Mouse (Mus musculus) liver, embryonic 12.5 days (tissue): ENCODE data around the gene Gdf11. TPM values are rescaled to one million over a fixed set of nuclear protein-coding genes. Genes with fewer than 3 reads are reported as not detected.

ENCODE experiments used
- ATAC-seq: fragments of 200-750 bp; cut with Nextera tagmentation; 2 replicates; pipeline ENCODE4 v1.8.0; 2017; ENCODE audit warnings: moderate number of reproducible peaks, mild to moderate bottlenecking, moderate library complexity
- H3K27ac ChIP-seq: fragments of 300-500 bp; sonication (generic); 2 replicates; pipeline ENCODE4 v1.5.1; 2016; ENCODE audit warnings: mild to moderate bottlenecking
- H3K27me3 ChIP-seq: fragments of 300-500 bp; sonication (generic); replicated peaks from 2 replicates; pipeline ENCODE4 v1.6.1; 2016; ENCODE audit warnings: mild to moderate bottlenecking, moderate library complexity
- H3K36me3 ChIP-seq: fragments of 300-500 bp; sonication (generic); 2 replicates; pipeline ENCODE4 v1.6.1; 2016; ENCODE audit warnings: mild to moderate bottlenecking, moderate library complexity
- H3K4me1 ChIP-seq: fragments of 300-500 bp; sonication (generic); 2 replicates; pipeline ENCODE4 v1.6.1; 2016
- H3K4me2 ChIP-seq: fragments of 300-500 bp; sonication (generic); 2 replicates; pipeline ENCODE4 v1.6.1; 2016; ENCODE audit warnings: mild to moderate bottlenecking, moderate library complexity
- H3K4me3 ChIP-seq: fragments of 300-500 bp; sonication (generic); 2 replicates; pipeline ENCODE4 v1.5.1; 2016; ENCODE audit warnings: mild to moderate bottlenecking, moderate library complexity
- H3K9ac ChIP-seq: fragments of 300-500 bp; sonication (generic); 2 replicates; pipeline ENCODE4 v1.6.1; 2016; ENCODE audit warnings: mild to moderate bottlenecking, moderate library complexity
- H3K9me3 ChIP-seq: fragments of 300-500 bp; sonication (generic); replicated peaks from 2 replicates; pipeline ENCODE4 v1.6.1; 2016; ENCODE audit warnings: mild to moderate bottlenecking, moderate library complexity
- WGBS: fragments of 180-500 bp; shearing (Covaris S2); methylation state at CpG from one replicate; pipeline ENCODE4 v1.1.7; 2016; ENCODE audit not compliant: insufficient replicate concordance; 5-methylcytosine and 5-hydroxymethylcytosine counted together
- polyA plus RNA-seq: library from polyadenylated mRNA; unstranded; fragments of >200 nt; fragmentation: Nextera tagmentation; extraction: Ambion mirVana; gene quantifications from 2 replicates; pipeline ENCODE4 v1.2.1, GENCODE M21; 2016

Gene Gdf11
- polyA plus RNA-seq, 1 experiment from 2014 or later, result 1.9 TPM

DNA sequence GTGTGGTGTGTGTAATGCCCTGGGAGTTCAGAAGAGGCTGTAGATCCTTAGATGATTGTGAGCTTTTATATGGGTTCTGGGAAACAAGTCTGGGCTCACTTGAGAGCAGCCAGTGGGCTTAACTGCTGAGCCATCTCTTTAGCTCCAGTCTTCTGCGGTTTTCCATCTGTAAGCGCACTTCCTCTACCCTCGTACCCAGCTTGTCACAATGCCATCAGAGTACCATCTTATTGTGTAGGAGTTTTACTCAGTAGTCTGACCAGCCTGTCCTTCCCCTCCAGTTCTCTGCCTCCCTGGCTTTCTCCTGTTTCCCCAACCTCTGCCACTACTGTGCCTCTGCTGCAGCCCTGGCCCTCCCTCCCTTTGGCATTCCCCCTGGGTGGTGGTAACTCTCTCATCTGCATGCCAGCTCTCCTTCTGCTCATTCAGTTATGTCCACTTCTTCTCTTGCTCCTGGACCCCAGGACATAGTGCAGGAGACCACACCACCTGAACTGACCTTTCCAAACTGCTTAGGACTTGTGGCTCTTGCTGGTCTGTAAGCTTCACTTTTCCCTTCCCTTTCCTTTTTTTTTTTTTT lies 11.0 kb upstream of the Gdf11 start:
- no peak overlapping the region for H3K27ac ChIP-seq
- no peak overlapping the region for H3K9ac ChIP-seq
- ATAC-seq, result no peak
- no peaks in the 10 kb centered on the region for H3K36me3 ChIP-seq
- no peak overlapping the region for H3K4me2 ChIP-seq
- peaks cover 6% of the 10 kb centered on the region for H3K27me3 ChIP-seq
- peaks cover 12% of the 10 kb centered on the region; the same call in 1 of the 2 replicates for H3K4me1 ChIP-seq
- 54% methylated on average over 3 of the region's 3 CpGs for WGBS
- H3K4me3 ChIP-seq, result no peak overlapping the region
- no peaks in the 10 kb centered on the region for H3K9me3 ChIP-seq

DNA sequence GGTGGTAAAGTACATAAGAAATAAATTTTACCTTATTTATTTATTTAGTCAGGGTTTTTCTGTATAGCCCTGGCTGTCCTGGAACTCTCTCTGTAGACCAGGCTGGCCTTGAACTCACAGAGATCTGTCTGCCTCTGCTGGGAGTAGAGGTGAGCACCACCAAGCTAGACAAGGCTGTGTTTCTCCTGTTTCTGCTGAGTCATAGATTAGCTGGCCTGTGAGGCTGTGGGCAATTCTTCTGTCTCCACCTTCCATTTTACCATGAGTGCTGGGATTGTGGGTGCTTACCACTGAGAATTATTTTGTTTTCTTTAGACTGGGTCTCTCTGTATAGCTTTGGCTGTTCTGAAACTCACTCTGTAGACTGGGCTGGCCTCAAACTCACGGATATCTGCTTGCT lies 9.9 kb upstream of the Gdf11 start:
- Histone ChIP-seq H3K27ac (no peak overlapping the region), H3K4me2 (no peak overlapping the region), H3K36me3 (no peaks in the 10 kb centered on the region), H3K9me3 (no peaks in the 10 kb centered on the region), H3K9ac (no peak overlapping the region), H3K4me1 (peaks cover 12% of the 10 kb centered on the region; the same call in 1 of the 2 replicates), H3K4me3 (no peak overlapping the region), H3K27me3 (peaks cover 16% of the 10 kb centered on the region)
- peak; percentile 33; the same call in 1 of the 2 replicates for ATAC-seq
- 46% methylated on average over 1 of the region's 1 CpGs for WGBS

DNA sequence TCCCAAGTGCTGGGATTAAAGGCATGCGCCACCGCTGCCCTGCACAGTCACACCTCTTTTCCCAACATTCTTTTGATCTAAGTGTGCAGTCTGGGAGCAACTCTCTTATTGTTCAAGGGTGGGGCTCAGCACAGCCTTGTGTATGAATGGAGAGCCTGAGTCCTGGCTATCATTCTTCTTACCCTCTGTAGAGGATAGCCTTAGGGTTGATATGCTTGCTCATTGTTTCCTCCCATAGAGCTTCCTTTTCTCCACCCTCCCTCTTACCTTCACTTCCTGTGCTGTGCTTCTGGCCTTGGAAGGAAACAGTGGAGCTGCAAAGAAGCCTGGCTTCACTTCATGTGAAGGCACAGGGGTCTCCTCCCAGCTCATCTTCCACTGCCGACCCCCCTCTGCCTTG lies 9.2 kb upstream of the Gdf11 start, which contains the start of gene Cd63:
Cd63 (plus strand) TSS at position 292 of the 400 bp plus-strand sequence.
- H3K9me3 ChIP-seq, result no peaks in the 10 kb centered on the region
- 72% methylated on average over 3 of the region's 3 CpGs for WGBS
- H3K4me1 ChIP-seq, result peaks cover 16% of the 10 kb centered on the region; the same call in 1 of the 2 replicates
- no peak within 1 kb of the TSS for H3K9ac ChIP-seq
- H3K4me2 ChIP-seq, result no peak within 1 kb of the TSS
- no peak for ATAC-seq
- no peak within 1 kb of the TSS for H3K27ac ChIP-seq
- H3K27me3 ChIP-seq, result peaks cover 24% of the 10 kb centered on the region
- no peak within 1 kb of the TSS for H3K4me3 ChIP-seq
- no peaks in the 10 kb centered on the region for H3K36me3 ChIP-seq

DNA sequence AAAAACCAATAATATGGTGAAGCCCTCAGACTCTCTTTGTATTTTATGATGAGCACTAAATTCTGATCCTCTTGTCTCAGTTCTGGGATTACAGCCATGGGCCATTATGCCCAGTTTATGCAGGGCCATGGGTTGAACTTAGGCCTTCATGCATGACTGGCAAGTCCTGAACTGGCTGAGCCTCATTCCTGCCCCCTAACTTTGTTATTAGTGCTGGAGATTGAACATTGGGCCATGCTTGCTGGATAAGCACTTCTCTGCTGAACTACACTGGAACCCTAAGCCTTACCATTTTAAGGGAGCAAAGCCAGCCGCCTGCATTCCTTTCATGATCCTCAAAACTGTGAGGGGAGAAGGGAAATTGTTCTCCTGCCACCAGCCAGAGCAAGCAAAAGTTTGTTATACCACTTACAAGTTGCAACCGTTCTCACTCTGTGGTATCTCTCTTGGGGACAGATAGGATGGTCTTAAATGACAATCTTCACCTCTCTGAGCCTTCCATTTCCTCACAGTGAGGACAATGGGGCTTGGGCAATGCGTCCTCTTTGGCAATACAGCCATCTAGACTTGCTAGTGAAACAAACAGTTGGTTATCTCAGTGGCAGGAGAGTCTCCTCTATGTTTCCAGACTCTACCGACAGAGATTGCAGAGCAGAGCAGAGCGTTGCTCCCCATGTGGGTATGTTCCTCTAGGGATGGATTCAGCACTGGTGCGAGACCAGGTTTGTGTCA lies 8.4 kb upstream of the Gdf11 start:
- Histone ChIP-seq H3K4me2 (no peak overlapping the region), H3K4me3 (no peak overlapping the region), H3K27ac (no peak overlapping the region), H3K9me3 (no peaks in the 10 kb centered on the region), H3K9ac (no peak overlapping the region), H3K27me3 (peaks cover 31% of the 10 kb centered on the region), H3K4me1 (peaks cover 20% of the 10 kb centered on the region), H3K36me3 (no peaks in the 10 kb centered on the region)
- WGBS, result 47% methylated on average over 6 of the region's 6 CpGs
- no peak for ATAC-seq

DNA sequence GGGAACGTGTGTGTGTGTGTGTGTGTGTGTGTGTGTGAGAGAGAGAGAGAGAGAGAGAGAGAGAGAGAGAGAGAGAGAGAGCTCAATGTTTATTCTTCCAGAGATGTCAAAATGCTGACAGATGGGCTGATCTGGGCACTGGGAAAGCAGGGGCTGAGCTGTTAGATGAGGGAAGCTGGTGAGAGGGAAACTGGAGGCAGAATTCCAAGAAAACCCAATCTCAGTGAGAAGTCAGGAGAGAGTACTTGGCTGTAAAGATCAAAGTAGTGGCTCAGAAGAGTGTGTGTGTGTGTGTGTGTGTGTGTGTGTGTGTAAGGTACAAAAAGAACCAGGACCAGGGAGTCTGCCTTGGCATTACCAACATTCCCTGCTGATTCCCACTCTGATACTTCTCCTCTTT lies 6.0 kb upstream of the Gdf11 start:
- Histone ChIP-seq H3K9me3 (no peaks in the 10 kb centered on the region), H3K36me3 (no peaks in the 10 kb centered on the region), H3K4me1 (peaks cover 20% of the 10 kb centered on the region), H3K27ac (no peak overlapping the region), H3K9ac (no peak overlapping the region), H3K27me3 (peaks cover 56% of the 10 kb centered on the region), H3K4me2 (no peak overlapping the region), H3K4me3 (no peak overlapping the region)
- ATAC-seq, result no peak
- 11% methylated on average over 1 of the region's 1 CpGs for WGBS

DNA sequence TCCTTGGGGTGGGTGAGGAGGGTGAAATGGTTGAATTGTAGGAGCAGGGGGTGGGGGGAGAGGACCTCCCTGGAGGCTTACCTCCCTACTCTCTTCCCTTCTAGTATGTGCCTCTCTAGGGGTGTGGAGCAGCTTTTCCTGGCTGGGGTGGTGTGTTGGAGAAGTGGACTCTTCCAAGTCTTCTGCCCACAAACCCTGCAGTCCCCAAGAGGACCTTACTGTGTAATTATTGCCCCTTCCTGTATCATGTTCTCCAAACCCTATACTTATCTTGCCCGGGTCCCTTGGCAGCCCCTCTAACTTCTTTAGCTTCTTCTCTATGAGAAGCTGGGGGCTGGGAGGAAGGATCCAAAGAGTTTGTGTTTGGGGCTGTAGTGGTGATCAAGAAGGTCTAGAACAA lies 5.3 kb upstream of the Gdf11 start:
- Histone ChIP-seq H3K4me1 (peaks cover 20% of the 10 kb centered on the region), H3K27me3 (peaks cover 62% of the 10 kb centered on the region), H3K9ac (no peak overlapping the region), H3K27ac (no peak overlapping the region), H3K36me3 (no peaks in the 10 kb centered on the region), H3K4me3 (no peak overlapping the region), H3K4me2 (no peak overlapping the region), H3K9me3 (no peaks in the 10 kb centered on the region)
- ATAC-seq, result no peak
- WGBS, result 44% methylated on average over 1 of the region's 1 CpGs

DNA sequence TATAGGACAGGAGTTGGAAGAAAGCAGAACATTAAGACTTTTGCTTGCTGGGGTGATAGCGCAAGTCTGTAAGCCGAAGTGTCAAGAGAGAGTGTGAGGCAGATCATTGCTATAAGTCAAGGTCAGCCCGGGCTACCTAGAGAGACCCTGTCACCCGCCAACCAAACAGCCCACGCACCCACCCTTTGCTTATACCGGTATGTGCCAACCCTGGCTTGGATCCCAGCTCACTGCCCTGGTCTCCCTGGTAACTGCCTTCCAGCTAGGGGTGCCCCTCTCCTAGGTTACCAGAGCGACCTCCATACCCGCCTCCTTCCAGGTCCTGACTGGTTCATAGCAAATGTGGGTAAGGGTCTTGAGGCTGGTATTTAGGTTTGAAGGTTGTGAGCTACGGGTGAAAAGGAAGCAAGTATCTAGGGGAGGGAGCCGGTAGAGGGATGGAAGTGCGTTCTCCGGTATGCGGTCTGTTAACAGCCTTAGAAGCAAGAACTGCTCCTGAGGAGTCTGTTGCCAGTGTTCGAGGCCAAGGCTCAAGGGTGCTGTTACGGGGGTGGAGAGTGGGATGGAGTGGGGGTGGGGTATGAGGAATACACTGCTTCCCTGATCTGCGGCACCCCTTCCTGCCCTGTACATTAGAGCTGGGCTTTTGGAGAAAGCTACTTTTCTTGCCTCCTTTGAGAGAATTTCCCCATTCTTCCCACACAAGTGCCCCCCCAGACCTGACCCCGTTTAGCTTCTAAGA lies 4.6 kb upstream of the Gdf11 start:
- Histone ChIP-seq H3K27ac (no peak overlapping the region), H3K4me2 (peak overlapping the region; percentile 33), H3K4me3 (no peak overlapping the region), H3K9me3 (no peaks in the 10 kb centered on the region), H3K27me3 (peaks cover 69% of the 10 kb centered on the region), H3K9ac (no peak overlapping the region), H3K4me1 (peaks cover 15% of the 10 kb centered on the region), H3K36me3 (no peaks in the 10 kb centered on the region)
- WGBS, result 7% methylated on average over 17 of the region's 17 CpGs
- no peak for ATAC-seq

DNA sequence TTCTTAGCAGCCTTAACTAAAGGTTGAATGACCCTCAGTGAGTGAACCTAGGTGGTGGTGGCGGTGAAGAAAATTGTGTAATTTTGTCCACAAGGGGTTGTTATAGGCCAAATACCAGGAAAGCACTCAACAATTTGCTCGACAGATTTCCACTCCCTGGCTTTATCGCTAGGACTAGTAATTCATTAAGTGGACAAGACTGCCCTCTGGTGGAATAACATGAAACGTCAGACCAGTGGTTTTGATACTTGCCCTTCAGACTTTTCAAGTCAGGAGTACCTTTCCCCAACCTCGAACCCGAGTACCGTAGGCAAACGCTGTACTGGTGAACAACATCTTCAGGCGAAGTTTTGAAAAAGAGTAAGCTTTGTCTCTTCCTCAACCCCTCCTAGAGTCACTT lies 3.9 kb upstream of the Gdf11 start:
- no peak for ATAC-seq
- no peaks in the 10 kb centered on the region for H3K36me3 ChIP-seq
- H3K27ac ChIP-seq, result no peak overlapping the region
- peak overlapping the region; percentile 33 for H3K4me2 ChIP-seq
- under 1% methylated on average over 9 of the region's 9 CpGs for WGBS
- no peak overlapping the region for H3K4me3 ChIP-seq
- peaks cover 76% of the 10 kb centered on the region for H3K27me3 ChIP-seq
- H3K9ac ChIP-seq, result no peak overlapping the region
- peaks cover 15% of the 10 kb centered on the region; the same call in 1 of the 2 replicates for H3K4me1 ChIP-seq
- H3K9me3 ChIP-seq, result no peaks in the 10 kb centered on the region

DNA sequence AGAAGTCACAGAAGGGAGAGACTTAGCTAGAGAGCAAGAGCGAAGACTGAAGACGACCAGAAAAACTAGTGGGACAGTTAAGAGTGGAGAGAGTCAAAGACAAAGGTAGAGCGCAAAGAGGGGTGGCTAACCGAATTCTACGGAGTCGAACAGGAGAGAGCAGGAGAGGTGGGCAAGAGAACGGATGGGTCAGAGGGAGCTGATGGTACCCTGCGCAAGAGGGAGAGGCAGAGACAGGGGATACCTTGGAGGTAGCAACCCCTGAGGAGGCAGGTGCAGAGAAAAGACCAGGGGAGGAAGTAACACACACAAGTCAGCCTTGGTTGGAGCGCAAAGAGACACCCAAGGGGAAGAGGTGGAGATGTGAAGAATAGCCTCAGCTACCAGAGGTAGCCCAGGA lies 728 bp upstream of the Gdf11 start:
- peak overlapping the region; percentile 62 for H3K4me3 ChIP-seq
- no peak overlapping the region for H3K27ac ChIP-seq
- peak overlapping the region; percentile 80 for H3K4me2 ChIP-seq
- peaks cover 96% of the 10 kb centered on the region for H3K27me3 ChIP-seq
- ATAC-seq, result no peak
- WGBS, result 3% methylated on average over 9 of the region's 9 CpGs
- peak overlapping the region; percentile 27; the same call in 1 of the 2 replicates for H3K9ac ChIP-seq
- H3K4me1 ChIP-seq, result peaks cover 37% of the 10 kb centered on the region
- no peaks in the 10 kb centered on the region for H3K36me3 ChIP-seq
- H3K9me3 ChIP-seq, result no peaks in the 10 kb centered on the region

DNA sequence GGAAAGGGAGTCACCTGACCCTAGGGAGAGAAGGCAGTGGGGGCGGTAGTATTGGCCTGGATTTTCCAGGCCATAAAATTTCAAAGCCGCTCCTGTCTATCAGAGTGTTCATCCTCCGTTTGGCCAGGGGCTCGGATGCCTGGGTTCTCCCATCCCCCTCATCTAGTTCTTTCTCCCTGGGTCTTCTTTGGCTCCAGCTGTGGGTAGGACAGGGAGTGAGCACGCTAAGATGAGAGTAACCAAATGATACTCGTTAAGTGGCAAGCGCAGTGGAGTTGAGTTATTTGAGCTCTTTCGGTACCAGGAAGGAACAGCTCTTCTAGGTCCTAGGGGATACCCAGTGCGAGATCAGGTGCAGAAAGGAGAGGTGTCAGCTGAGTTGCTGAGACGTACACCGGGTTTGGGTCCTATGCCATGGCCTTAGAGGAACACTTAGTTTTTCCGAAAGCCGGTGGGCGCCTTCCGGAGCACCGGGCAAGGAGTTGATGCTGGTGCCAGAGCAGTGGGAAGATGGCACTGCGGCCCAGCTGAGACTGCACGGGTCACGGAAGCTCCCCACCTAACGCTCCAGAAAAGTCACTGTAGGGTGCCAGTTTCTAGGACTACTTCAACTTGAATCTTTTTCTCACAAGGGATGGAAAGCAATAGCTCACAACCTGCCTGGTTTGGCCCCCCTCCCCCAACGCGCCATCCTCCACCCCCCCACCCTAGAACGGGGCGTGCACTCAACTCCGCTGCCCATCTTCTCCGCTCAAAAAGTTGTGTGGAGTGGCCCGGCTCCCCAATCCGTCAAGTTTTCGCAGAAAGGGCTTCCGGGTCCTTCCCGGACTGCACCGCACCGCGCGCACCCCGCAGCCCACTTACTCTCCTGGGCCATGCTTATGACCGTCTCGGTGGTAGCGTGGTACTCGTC lies 879 bp downstream of the Gdf11 start:
- H3K9ac ChIP-seq, result peak overlapping the region; percentile 60
- peak overlapping the region; percentile 80 for H3K4me2 ChIP-seq
- 4% methylated on average over 40 of the region's 40 CpGs for WGBS
- peaks cover 41% of the 10 kb centered on the region for H3K4me1 ChIP-seq
- H3K27me3 ChIP-seq, result peaks cover 80% of the 10 kb centered on the region
- ATAC-seq, result 0 out of 2 replicates have a peak, but pooled peaks have one; percentile 3
- H3K9me3 ChIP-seq, result no peaks in the 10 kb centered on the region
- peak overlapping the region; percentile 56; the same call in 1 of the 2 replicates for H3K27ac ChIP-seq
- peak overlapping the region; percentile 62 for H3K4me3 ChIP-seq
- H3K36me3 ChIP-seq, result no peaks in the 10 kb centered on the region

DNA sequence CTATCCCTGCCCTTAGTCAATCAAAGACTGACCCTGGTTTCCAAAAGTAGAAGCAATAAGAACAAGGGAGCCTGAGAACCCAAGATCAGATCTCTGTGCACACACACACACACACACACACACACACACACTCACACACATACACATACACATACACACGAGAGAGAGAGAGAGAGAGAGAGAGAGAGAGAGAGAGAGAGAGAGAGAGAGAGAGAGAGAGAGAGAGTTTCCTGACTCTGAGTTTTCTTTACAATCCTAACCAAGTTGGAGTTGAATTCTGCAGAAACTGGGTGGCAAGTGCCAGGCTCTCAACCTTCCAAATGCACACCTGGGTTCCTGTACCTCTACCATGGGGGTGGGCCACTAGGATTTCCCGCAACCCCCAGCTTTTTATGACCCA lies 1.7 kb downstream of the Gdf11 start:
- peak overlapping the region; percentile 62; the same call in 1 of the 2 replicates for H3K4me3 ChIP-seq
- peaks cover 44% of the 10 kb centered on the region for H3K4me1 ChIP-seq

More for the DNA sequence above, 1.7 kb downstream of the Gdf11 start:
- 50% methylated on average over 1 of the region's 2 CpGs for WGBS
- Histone ChIP-seq H3K27me3 (peaks cover 72% of the 10 kb centered on the region), H3K4me2 (peak overlapping the region; percentile 80), H3K36me3 (no peaks in the 10 kb centered on the region), H3K27ac (peak overlapping the region; percentile 27; the same call in 1 of the 2 replicates), H3K9me3 (no peaks in the 10 kb centered on the region), H3K9ac (no peak overlapping the region)
- no peak for ATAC-seq
